Mouse (Mus musculus) cerebellum, adult 2 months (tissue): ENCODE measurements around the gene Mpl. TPM values are rescaled to one million over a fixed set of nuclear protein-coding genes. Genes with fewer than 3 reads are reported as not detected.

Experiments
- DNase-seq, 2 experiments: peaks; one replicate each; pipeline ENCODE4 v3.0.0; 2021
- H3K27ac ChIP-seq: fragments of 200-500 bp; 2 replicates; pipeline ENCODE4 v1.5.1; 2012; ENCODE audit warnings: low read length, control low read depth, inconsistent platforms; ENCODE audit not compliant: insufficient read depth
- H3K27me3 ChIP-seq: fragments of 200-500 bp; 2 replicates; pipeline ENCODE4 v1.6.1; 2012; ENCODE audit warnings: inconsistent platforms, mild to moderate bottlenecking, low read length, moderate library complexity; ENCODE audit not compliant: control insufficient read depth, insufficient read depth
- H3K4me1 ChIP-seq: fragments of 200-500 bp; 2 replicates; pipeline ENCODE4 v1.6.1; 2011; ENCODE audit warnings: low read length; ENCODE audit not compliant: control insufficient read depth, insufficient read depth
- H3K4me3 ChIP-seq: fragments of 200-500 bp; replicated peaks from 2 replicates; pipeline ENCODE3; 2011; ENCODE audit warnings: mild to moderate bottlenecking, low read depth, low read length, control low read depth; ENCODE audit not compliant: insufficient read depth
- CTCF ChIP-seq: fragments of 200-500 bp; IDR thresholded peaks from 2 replicates; pipeline ENCODE4 v1.5.1; 2011; ENCODE audit warnings: low read depth, mild to moderate bottlenecking, control low read depth, low read length, moderate library complexity, borderline replicate concordance; ENCODE audit not compliant: insufficient read depth
- POLR2A ChIP-seq: fragments of 200-500 bp; IDR thresholded peaks from 2 replicates; pipeline ENCODE4 v1.6.1; 2011; ENCODE audit warnings: low read length, control low read depth, borderline replicate concordance; ENCODE audit not compliant: insufficient read depth
- WGBS: fragments of 180-500 bp; shearing (Covaris S2); methylation state at CpG from one replicate; pipeline ENCODE4 v1.1.7; 2018; 5-methylcytosine and 5-hydroxymethylcytosine counted together
- polyA plus RNA-seq: library from polyadenylated mRNA; depleted of rRNA; stranded (reverse); fragments of >200 nt; gene quantifications from 2 replicates; pipeline ENCODE4 v1.2.3, GENCODE M21; 2012

The Mpl gene
- polyA plus RNA-seq, 1 experiment = 0.05 TPM

GRCm38 (mm10) chr4:118471281-118471680 lies 14.0 kb upstream of the Mpl start:
- H3K4me3 ChIP-seq = no peak overlapping the region
- no peak for DNase-seq
- TF ChIP-seq CTCF (no peak), POLR2A (no peak)
- WGBS = 77% methylated on average over 6 of the region's 6 CpGs
- H3K27me3 ChIP-seq = no peaks in the 10 kb centered on the region
- no peaks in the 10 kb centered on the region for H3K4me1 ChIP-seq
- no peak overlapping the region for H3K27ac ChIP-seq

GRCm38 (mm10) chr4:118465697-118466163 lies 8.4 kb upstream of the Mpl start:
- no peak for DNase-seq
- WGBS = 66% methylated on average over 11 of the region's 11 CpGs
- TF ChIP-seq CTCF (no peak), POLR2A (no peak)

GRCm38 (mm10) chr4:118464956-118465355 lies 7.6 kb upstream of the Mpl start:
- TF ChIP-seq POLR2A (no peak), CTCF (no peak)
- Histone ChIP-seq H3K27me3 (no peaks in the 10 kb centered on the region), H3K4me3 (no peak overlapping the region), H3K27ac (no peak overlapping the region), H3K4me1 (no peaks in the 10 kb centered on the region)
- no peak for DNase-seq
- WGBS = 93% methylated on average over 3 of the region's 3 CpGs

More at GRCm38 (mm10) chr4:118465697-118466163, 8.4 kb upstream of the Mpl start:
- Histone ChIP-seq H3K4me3 (no peak overlapping the region), H3K27ac (no peak overlapping the region), H3K4me1 (no peaks in the 10 kb centered on the region), H3K27me3 (no peaks in the 10 kb centered on the region)

- 9% methylated on average over 24 of the region's 24 CpGs for WGBS
- TF ChIP-seq CTCF = no peak
- DNase-seq = no peak
- H3K4me1 ChIP-seq = no peaks in the 10 kb centered on the region
- H3K4me3 ChIP-seq = no peak overlapping the region
- no peaks in the 10 kb centered on the region for H3K27me3 ChIP-seq
- no peak overlapping the region for H3K27ac ChIP-seq
These were observed 10.7 kb downstream of the Mpl start for GRCm38 (mm10) chr4:118446415-118447153.

- H3K27ac ChIP-seq = no peak overlapping the region
- no peaks in the 10 kb centered on the region for H3K4me1 ChIP-seq
- TF ChIP-seq POLR2A = no peak
- TF ChIP-seq CTCF = no peak
- 11% methylated on average over 18 of the region's 18 CpGs for WGBS
- H3K27me3 ChIP-seq = no peaks in the 10 kb centered on the region
- H3K4me3 ChIP-seq = peak overlapping the region; percentile 5
- DNase-seq = peak in 1 of 2 experiments; percentile 7
These were observed 11.4 kb downstream of the Mpl start for GRCm38 (mm10) chr4:118445781-118446414.

GRCm38 (mm10) chr4:118445088-118445487 lies 12.2 kb downstream of the Mpl start:
- Histone ChIP-seq H3K27ac (no peak overlapping the region), H3K4me3 (no peak overlapping the region), H3K27me3 (no peaks in the 10 kb centered on the region), H3K4me1 (no peaks in the 10 kb centered on the region)
- no peak for TF ChIP-seq POLR2A
- no peak for TF ChIP-seq CTCF
- 80% methylated on average over 10 of the region's 10 CpGs for WGBS
- no peak for DNase-seq

GRCm38 (mm10) chr4:118437829-118438253 lies 19.5 kb downstream of the Mpl start:
- Histone ChIP-seq H3K4me1 (no peaks in the 10 kb centered on the region), H3K27me3 (no peaks in the 10 kb centered on the region), H3K4me3 (peak overlapping the region; percentile 47), H3K27ac (no peak overlapping the region)
- no peak for DNase-seq
- TF ChIP-seq CTCF (no peak), POLR2A (no peak)
- 13% methylated on average over 12 of the region's 12 CpGs for WGBS
